Mouse (Mus musculus): Measurements from ENCODE around the gene Dppa3.

- TF ChIP-seq TCF12 (IDR thresholded peaks at IDR 0.05; ENCODE audit: insufficient read depth, poor library complexity, severe bottlenecking) (no peak), POLR2A (IDR thresholded peaks at IDR 0.05; ENCODE audit: insufficient read length, low read depth) (no peak), MAX (IDR thresholded peaks at IDR 0.05; ENCODE audit: low read depth) (no peak), POLR2AphosphoS2 (IDR thresholded peaks at IDR 0.05; ENCODE audit: insufficient read length, low read depth) (no peak), E2F4 (IDR thresholded peaks at IDR 0.05; ENCODE audit: insufficient read depth) (no peak), USF1 (IDR thresholded peaks at IDR 0.05; ENCODE audit: low read depth) (no peak), MYOG (IDR thresholded peaks at IDR 0.05; ENCODE audit: control insufficient read depth in 1 of 3, insufficient read depth in 1 of 3, insufficient read length in 2 of 3, low read depth in 2 of 3) (no peak)
Measured at GRCm38 (mm10) chr6:122579086-122579485, 47.1 kb upstream of the Dppa3 start.
